Mouse (Mus musculus): ENCODE measurements around the gene BC029722. TPM values are rescaled to one million over a fixed set of nuclear protein-coding genes. Genes with fewer than 3 reads are reported as not detected.
A peak's percentile ranks its signal among the peaks of the same experiment; 100 is the strongest.

BC029722 gene
- polyA plus RNA-seq, 1 experiment from 2014 or later, result 27.6 TPM

DNA sequence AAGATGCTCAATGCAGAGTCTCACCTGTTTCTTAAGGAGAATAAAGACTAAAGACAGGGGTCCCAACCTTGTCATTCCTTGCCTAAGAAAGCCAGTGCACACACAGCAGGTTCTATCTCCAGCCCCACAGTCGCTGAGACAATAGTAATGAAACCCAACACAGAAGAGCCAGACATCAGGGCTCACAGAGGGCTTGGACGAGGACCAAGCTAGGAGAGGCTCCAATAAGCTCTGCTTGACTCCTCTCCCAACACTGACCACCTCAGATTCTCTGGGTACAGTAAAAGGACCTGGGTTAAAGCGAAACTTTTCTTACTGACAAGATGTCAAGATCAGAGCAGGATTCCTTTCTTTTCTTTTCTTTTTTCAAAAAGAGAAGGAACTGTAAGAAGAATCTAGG is 20.6 kb downstream of the BC029722 start:
- Histone ChIP-seq H3K27me3 (ENCODE audit: control insufficient read depth, insufficient read depth, low read length) (no peaks in the 10 kb centered on the region), H3K27ac (no peak overlapping the region), H3K4me1 (replicated peaks; ENCODE audit: control insufficient read depth, insufficient read depth, low read length) (no peaks in the 10 kb centered on the region), H3K9me3 (ENCODE audit: control insufficient read depth, low read length) (no peaks in the 10 kb centered on the region), H3K4me2 (replicated peaks) (no peak overlapping the region), H3K4me3 (replicated peaks; ENCODE audit: low read length) (no peak overlapping the region), H3K9ac (no peak overlapping the region), H3K36me3 (replicated peaks; ENCODE audit: control insufficient read depth, insufficient read depth) (peaks cover 77% of the 10 kb centered on the region)
- DNase-seq (ENCODE audit: low spot score) (no peak), ATAC-seq (ENCODE audit: low FRiP score) (no peak)
- 65% methylated on average over 3 of the region's 3 CpGs for WGBS

- no peak for ATAC-seq (ENCODE audit: low FRiP score)
- Histone ChIP-seq H3K27ac (no peak overlapping the region), H3K9ac (no peak overlapping the region), H3K4me1 (replicated peaks; ENCODE audit: control insufficient read depth, insufficient read depth, low read length) (no peaks in the 10 kb centered on the region), H3K4me2 (replicated peaks) (no peak overlapping the region), H3K4me3 (replicated peaks; ENCODE audit: low read length) (no peak overlapping the region), H3K9me3 (ENCODE audit: control insufficient read depth, low read length) (no peaks in the 10 kb centered on the region), H3K27me3 (ENCODE audit: control insufficient read depth, insufficient read depth, low read length) (no peaks in the 10 kb centered on the region), H3K36me3 (replicated peaks; ENCODE audit: control insufficient read depth, insufficient read depth) (peaks cover 45% of the 10 kb centered on the region)
- WGBS, result 93% methylated on average over 12 of the region's 12 CpGs
- DNase-seq (ENCODE audit: low spot score), result no peak
Observed at GRCm38 (mm10) chr2:155794674-155795445, 24.4 kb downstream of the BC029722 start.

GRCm38 (mm10) chr2:155792899-155793298 is 26.3 kb downstream of the BC029722 start:
- no peaks in the 10 kb centered on the region for H3K9me3 ChIP-seq (ENCODE audit: control insufficient read depth, low read length)
- DNase-seq (ENCODE audit: low spot score) (no peak), ATAC-seq (ENCODE audit: low FRiP score) (no peak)
- no peak overlapping the region for H3K27ac ChIP-seq
- WGBS, result 40% methylated on average over 12 of the region's 12 CpGs
- H3K4me2 ChIP-seq (replicated peaks), result no peak overlapping the region
- no peak overlapping the region for H3K9ac ChIP-seq
- H3K27me3 ChIP-seq (ENCODE audit: control insufficient read depth, insufficient read depth, low read length), result no peaks in the 10 kb centered on the region
- H3K4me1 ChIP-seq (replicated peaks; ENCODE audit: control insufficient read depth, insufficient read depth, low read length), result no peaks in the 10 kb centered on the region
- no peak overlapping the region for H3K4me3 ChIP-seq (replicated peaks; ENCODE audit: low read length)
- peaks cover 26% of the 10 kb centered on the region for H3K36me3 ChIP-seq (replicated peaks; ENCODE audit: control insufficient read depth, insufficient read depth)

GRCm38 (mm10) chr2:155787949-155788931 is 31.0 kb downstream of the BC029722 start:
- H3K4me2 ChIP-seq (replicated peaks), result no peak overlapping the region
- no peaks in the 10 kb centered on the region for H3K27me3 ChIP-seq (ENCODE audit: control insufficient read depth, insufficient read depth, low read length)
- no peak overlapping the region for H3K4me3 ChIP-seq (replicated peaks; ENCODE audit: low read length)
- no peak for ATAC-seq (ENCODE audit: low FRiP score)
- no peak for DNase-seq (ENCODE audit: low spot score)
- WGBS, result 75% methylated on average over 18 of the region's 18 CpGs
- no peaks in the 10 kb centered on the region for H3K4me1 ChIP-seq (replicated peaks; ENCODE audit: control insufficient read depth, insufficient read depth, low read length)
- H3K9me3 ChIP-seq (ENCODE audit: control insufficient read depth, low read length), result no peaks in the 10 kb centered on the region
- H3K27ac ChIP-seq, result no peak overlapping the region
- no peak overlapping the region for H3K9ac ChIP-seq
- no peaks in the 10 kb centered on the region; the same call in 1 of the 2 replicates for H3K36me3 ChIP-seq (replicated peaks; ENCODE audit: control insufficient read depth, insufficient read depth)

DNA sequence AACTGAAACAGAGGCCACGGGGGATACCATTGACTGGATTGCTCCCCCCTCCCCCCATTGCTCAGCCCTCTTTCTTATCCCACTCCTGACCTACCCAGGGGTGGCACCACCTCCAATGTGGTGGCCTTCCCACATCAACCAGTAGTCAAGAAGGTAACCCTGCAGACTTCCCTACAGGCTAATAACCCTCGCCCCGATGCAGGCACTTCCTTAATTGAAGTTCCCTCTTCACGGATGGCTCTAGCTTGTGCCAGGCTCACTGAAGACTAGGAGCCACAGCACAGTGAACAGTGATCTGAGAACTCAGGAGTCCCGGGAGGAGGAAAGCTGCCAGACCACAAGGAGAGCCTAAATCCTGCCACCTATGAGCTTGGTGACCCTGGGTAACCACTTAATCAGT is 32.3 kb downstream of the BC029722 start:
- no peaks in the 10 kb centered on the region for H3K36me3 ChIP-seq (replicated peaks; ENCODE audit: control insufficient read depth, insufficient read depth)
- H3K27ac ChIP-seq, result no peak overlapping the region
- H3K27me3 ChIP-seq (ENCODE audit: control insufficient read depth, insufficient read depth, low read length), result no peaks in the 10 kb centered on the region
- 81% methylated on average over 5 of the region's 5 CpGs for WGBS
- DNase-seq (ENCODE audit: low spot score), result no peak
- no peak overlapping the region for H3K4me2 ChIP-seq (replicated peaks)
- no peaks in the 10 kb centered on the region for H3K4me1 ChIP-seq (replicated peaks; ENCODE audit: control insufficient read depth, insufficient read depth, low read length)
- no peak overlapping the region for H3K9ac ChIP-seq
- no peak for ATAC-seq (ENCODE audit: low FRiP score)
- no peak overlapping the region for H3K4me3 ChIP-seq (replicated peaks; ENCODE audit: low read length)
- no peaks in the 10 kb centered on the region for H3K9me3 ChIP-seq (ENCODE audit: control insufficient read depth, low read length)

DNA sequence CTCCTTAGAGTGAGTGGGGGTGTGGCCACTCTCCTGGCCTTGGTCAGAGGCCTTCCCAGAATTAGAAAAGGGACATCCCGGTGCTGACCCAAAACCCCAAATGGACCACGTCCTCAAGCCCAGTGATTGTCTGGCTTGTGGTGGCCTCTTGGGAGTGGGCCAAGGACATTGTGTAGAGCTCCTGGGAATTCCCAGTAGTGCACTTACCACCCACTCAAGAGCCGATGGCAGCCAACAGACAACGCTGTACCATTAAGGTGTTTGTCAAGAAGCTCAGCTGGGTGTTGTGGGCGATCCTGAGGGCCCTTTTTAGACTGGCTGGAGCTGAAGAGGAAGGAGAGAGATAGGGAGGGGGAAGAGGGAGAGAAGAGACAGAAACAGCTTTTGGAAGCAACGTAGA is 34.7 kb downstream of the BC029722 start:
- DNase-seq (ENCODE audit: low spot score) (no peak), ATAC-seq (ENCODE audit: low FRiP score) (no peak)
- Histone ChIP-seq H3K27me3 (ENCODE audit: control insufficient read depth, insufficient read depth, low read length) (no peaks in the 10 kb centered on the region), H3K4me2 (replicated peaks) (no peak overlapping the region), H3K9me3 (ENCODE audit: control insufficient read depth, low read length) (no peaks in the 10 kb centered on the region), H3K9ac (no peak overlapping the region), H3K36me3 (replicated peaks; ENCODE audit: control insufficient read depth, insufficient read depth) (no peaks in the 10 kb centered on the region), H3K27ac (no peak overlapping the region), H3K4me1 (replicated peaks; ENCODE audit: control insufficient read depth, insufficient read depth, low read length) (no peaks in the 10 kb centered on the region), H3K4me3 (replicated peaks; ENCODE audit: low read length) (no peak overlapping the region)
- WGBS, result 85% methylated on average over 6 of the region's 6 CpGs

GRCm38 (mm10) chr2:155779506-155779905 is 39.7 kb downstream of the BC029722 start:
- ATAC-seq (ENCODE audit: low FRiP score), result no peak
- no peak overlapping the region for H3K4me3 ChIP-seq (replicated peaks; ENCODE audit: low read length)

GRCm38 (mm10) chr2:155779066-155779465 is 40.2 kb downstream of the BC029722 start:
- H3K27ac ChIP-seq, result no peak overlapping the region
- H3K4me3 ChIP-seq (replicated peaks; ENCODE audit: low read length), result no peak overlapping the region
- H3K4me2 ChIP-seq (replicated peaks), result no peak overlapping the region
- H3K9me3 ChIP-seq (ENCODE audit: control insufficient read depth, low read length), result no peaks in the 10 kb centered on the region
- ATAC-seq (ENCODE audit: low FRiP score) (no peak), DNase-seq (ENCODE audit: low spot score) (no peak)
- H3K36me3 ChIP-seq (replicated peaks; ENCODE audit: control insufficient read depth, insufficient read depth), result no peaks in the 10 kb centered on the region
- peaks cover 26% of the 10 kb centered on the region for H3K4me1 ChIP-seq (replicated peaks; ENCODE audit: control insufficient read depth, insufficient read depth, low read length)
- H3K27me3 ChIP-seq (ENCODE audit: control insufficient read depth, insufficient read depth, low read length), result no peaks in the 10 kb centered on the region
- WGBS, result 44% methylated on average over 6 of the region's 7 CpGs
- H3K9ac ChIP-seq, result no peak overlapping the region

More at GRCm38 (mm10) chr2:155779506-155779905, 39.7 kb downstream of the BC029722 start:
- Histone ChIP-seq H3K4me2 (replicated peaks) (no peak overlapping the region), H3K36me3 (replicated peaks; ENCODE audit: control insufficient read depth, insufficient read depth) (no peaks in the 10 kb centered on the region), H3K9ac (no peak overlapping the region), H3K4me1 (replicated peaks; ENCODE audit: control insufficient read depth, insufficient read depth, low read length) (peaks cover 26% of the 10 kb centered on the region), H3K27me3 (ENCODE audit: control insufficient read depth, insufficient read depth, low read length) (no peaks in the 10 kb centered on the region), H3K9me3 (ENCODE audit: control insufficient read depth, low read length) (no peaks in the 10 kb centered on the region), H3K27ac (no peak overlapping the region)
- DNase-seq (ENCODE audit: low spot score), result no peak
- 86% methylated on average over 3 of the region's 3 CpGs for WGBS

DNA sequence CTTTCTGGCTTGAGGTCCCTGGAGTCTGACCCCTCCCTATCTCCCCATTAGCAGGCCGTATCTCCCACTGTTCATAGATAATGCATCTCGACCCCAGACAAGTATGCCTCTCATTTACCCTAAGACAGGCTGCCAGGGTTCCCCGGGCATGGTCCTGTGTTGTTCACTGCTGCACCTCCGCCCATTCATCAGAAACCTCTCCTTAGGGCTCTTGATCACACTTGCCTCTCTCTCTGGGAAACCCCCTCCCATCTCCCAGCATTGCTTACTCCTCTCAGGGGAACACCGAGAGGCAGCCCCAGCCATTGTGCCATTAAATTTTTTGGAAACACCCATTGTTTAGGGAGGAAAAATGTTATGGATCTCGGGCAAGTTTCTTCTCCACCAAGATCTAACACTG is 41.2 kb downstream of the BC029722 start:
- WGBS, result 42% methylated on average over 6 of the region's 6 CpGs
- Histone ChIP-seq H3K4me2 (replicated peaks) (peak overlapping the region; percentile 79; the same call in 1 of the 2 replicates), H3K4me1 (replicated peaks; ENCODE audit: control insufficient read depth, insufficient read depth, low read length) (peaks cover 26% of the 10 kb centered on the region), H3K27me3 (ENCODE audit: control insufficient read depth, insufficient read depth, low read length) (no peaks in the 10 kb centered on the region), H3K9ac (no peak overlapping the region), H3K4me3 (replicated peaks; ENCODE audit: low read length) (no peak overlapping the region), H3K36me3 (replicated peaks; ENCODE audit: control insufficient read depth, insufficient read depth) (no peaks in the 10 kb centered on the region), H3K27ac (no peak overlapping the region), H3K9me3 (ENCODE audit: control insufficient read depth, low read length) (no peaks in the 10 kb centered on the region)
- ATAC-seq (ENCODE audit: low FRiP score) (no peak), DNase-seq (ENCODE audit: low spot score) (no peak)
